Mouse (Mus musculus) embryonic fibroblast, embryonic 13.5 days (primary cell): ENCODE measurements around the gene Magi2.

Experiments
- CTCF ChIP-seq: IDR thresholded peaks from 2 replicates; pipeline ENCODE4 v1.5.1; 2011; ENCODE audit warnings: mild to moderate bottlenecking, control low read depth, low read length, moderate library complexity, borderline replicate concordance; ENCODE audit not compliant: insufficient read depth
- POLR2A ChIP-seq: IDR thresholded peaks from 2 replicates; pipeline ENCODE4 v1.6.1; 2011; ENCODE audit warnings: low read depth, mild to moderate bottlenecking, control low read depth, low read length, moderate library complexity

- TF ChIP-seq POLR2A (no peak), CTCF (no peak)
Observed at GRCm38 (mm10) chr5:20681660-20682059, 1454.8 kb downstream of the Magi2 start.
